Comparison of ENCODE assay signal across 24 mouse cellular contexts in the genomic region with DNA sequence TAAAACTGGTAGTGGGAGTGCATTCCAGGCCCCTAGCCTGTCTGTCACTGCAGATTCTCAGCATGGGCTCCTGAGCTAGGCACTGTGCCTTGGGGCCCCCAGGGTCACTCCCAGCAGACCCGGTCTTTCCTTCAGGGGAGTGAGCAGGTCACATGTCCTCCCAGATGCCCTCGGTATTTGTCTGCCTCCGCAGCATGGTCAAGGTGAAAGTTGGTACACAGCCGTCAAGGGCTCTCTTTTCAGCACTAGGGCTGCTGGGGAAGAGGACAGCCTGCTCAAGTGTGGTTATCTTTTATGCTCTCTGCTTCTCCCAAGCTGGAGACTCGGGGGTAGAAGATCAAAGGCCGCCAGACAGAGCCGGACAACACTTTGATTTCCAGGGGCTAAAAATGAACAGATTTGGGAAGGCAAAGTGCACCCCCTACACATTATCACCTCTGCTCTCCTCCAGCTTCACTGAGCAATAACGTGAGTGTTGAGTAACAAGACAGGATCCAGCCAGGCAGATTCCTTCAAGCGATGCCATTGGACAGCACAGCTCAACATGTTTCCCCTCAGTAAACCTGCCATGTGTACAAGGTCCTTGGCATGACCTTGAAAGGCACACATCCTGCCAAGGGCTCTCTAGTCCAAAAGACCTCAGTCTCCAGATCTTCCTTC.
A peak's percentile ranks its signal among the peaks of the same experiment; 100 is the strongest.
DNase-seq lines count a peak whose midpoint lies in the region; ATAC-seq and TF ChIP-seq lines count a peak whose summit lies in the region.
"Had no signal": no experiment of that assay in that cellular context is flagged by ENCODE, and none has a peak within 500 bp of the region (broad histone marks: within the 10 kb centered on the region; RNA-seq: fewer than 3 reads in every experiment).

No protein-coding gene starts in this region.

- no peak overlapping the region for H3K4me2 ChIP-seq in hindbrain, postnatal 0 days (ENCODE audit: low read depth, low read length)
- H3K4me2 ChIP-seq in hindbrain, embryonic 16.5 days (ENCODE audit: low read length), result no peak overlapping the region
- peak overlapping the region; percentile 8 for H3K4me2 ChIP-seq in heart, embryonic 13.5 days
- H3K4me2 ChIP-seq: embryonic facial prominence, embryonic 15.5 days; stomach, embryonic 15.5 days had no signal

- no peak for TF ChIP-seq CTCF in hindbrain, postnatal 0 days (IDR thresholded peaks at IDR 0.05; ENCODE audit: low read depth)

- no peaks in the 10 kb centered on the region for H3K36me3 ChIP-seq in hindbrain, postnatal 0 days (ENCODE audit: insufficient read depth, low read length)
- no peaks in the 10 kb centered on the region for H3K36me3 ChIP-seq in hindbrain, embryonic 16.5 days (ENCODE audit: control insufficient read depth, insufficient read depth, low read length)
- H3K36me3 ChIP-seq in heart, embryonic 13.5 days, result no peaks in the 10 kb centered on the region
- H3K36me3 ChIP-seq: embryonic facial prominence, embryonic 15.5 days; midbrain, embryonic 10.5 days; stomach, embryonic 15.5 days had no signal

- H3K4me1 ChIP-seq in hindbrain, postnatal 0 days (ENCODE audit: insufficient read depth, low read length), result no peaks in the 10 kb centered on the region
- no peaks in the 10 kb centered on the region for H3K4me1 ChIP-seq in hindbrain, embryonic 16.5 days (ENCODE audit: control insufficient read depth, insufficient read depth, low read depth, low read length)
- H3K4me1 ChIP-seq in heart, embryonic 13.5 days, result peaks cover 72% of the 10 kb centered on the region

- no peak for DNase-seq in hindbrain, postnatal 0 days (ENCODE audit: low spot score)
- DNase-seq in ovary, postnatal 36 days (ENCODE audit: low spot score), result peak; percentile 25
- no peak for DNase-seq in ovary, postnatal 14 days (ENCODE audit: low spot score)
- peak; percentile 38 for DNase-seq in heart, postnatal 4 days
- DNase-seq in right cerebral cortex, postnatal 36 days (ENCODE audit: low spot score in 2 of 2), result no peak
- no peak for DNase-seq in lung, adult 18-20 months
- DNase-seq: adrenal gland, adult 8-10 months; cerebellum, adult 2 months; cerebellum, postnatal 25 days; gastrocnemius, postnatal 25 days; kidney, adult 11 months; layer of hippocampus, adult 9-11 months; right cerebral cortex, postnatal 4 days; thymus, postnatal 25 days had no signal

- no peak overlapping the region for H3K9ac ChIP-seq in hindbrain, postnatal 0 days (replicated peaks; ENCODE audit: low read length)
- no peak overlapping the region for H3K9ac ChIP-seq in hindbrain, embryonic 16.5 days (ENCODE audit: low read depth, low read length)
- peak overlapping the region; percentile 59 for H3K9ac ChIP-seq in heart, embryonic 13.5 days
- H3K9ac ChIP-seq: embryonic facial prominence, embryonic 15.5 days; liver, embryonic 14.5 days; stomach, embryonic 15.5 days had no signal

- ATAC-seq in hindbrain, postnatal 0 days, result 0 out of 2 replicates have a peak, but pooled peaks have one; percentile 36
- ATAC-seq in hindbrain, embryonic 16.5 days, result no peak
- 0 out of 2 replicates have a peak, but pooled peaks have one; percentile 14 for ATAC-seq in heart, embryonic 13.5 days (ENCODE audit: extremely low read depth, insufficient number of reproducible peaks, low FRiP score, low TSS enrichment)
- ATAC-seq: forebrain, embryonic 16.5 days; lung, postnatal 0 days had no signal

- no peaks in the 10 kb centered on the region for H3K9me3 ChIP-seq in hindbrain, postnatal 0 days (ENCODE audit: low read length)
- no peaks in the 10 kb centered on the region for H3K9me3 ChIP-seq in hindbrain, embryonic 16.5 days (ENCODE audit: control insufficient read depth, low read length)
- no peaks in the 10 kb centered on the region for H3K9me3 ChIP-seq in heart, embryonic 13.5 days
- H3K9me3 ChIP-seq: embryonic facial prominence, embryonic 15.5 days; midbrain, embryonic 10.5 days; stomach, embryonic 15.5 days had no signal

- 0 out of 2 replicates have a peak, but pooled peaks cover 10% of the 10 kb centered on the region for H3K27me3 ChIP-seq in hindbrain, postnatal 0 days (ENCODE audit: insufficient read depth, low read length)
- peaks cover 8% of the 10 kb centered on the region for H3K27me3 ChIP-seq in hindbrain, embryonic 16.5 days (replicated peaks; ENCODE audit: control insufficient read depth, insufficient read depth, low read length)
- peaks cover 80% of the 10 kb centered on the region for H3K27me3 ChIP-seq in heart, embryonic 13.5 days (replicated peaks)
- H3K27me3 ChIP-seq: stomach, embryonic 15.5 days had no signal

- 57% methylated on average over 9 of the region's 9 CpGs for WGBS in hindbrain, postnatal 0 days
- 54% methylated on average over 9 of the region's 9 CpGs for WGBS in hindbrain, embryonic 16.5 days
- 22% methylated on average over 9 of the region's 9 CpGs for WGBS in heart, embryonic 13.5 days

- H3K27ac ChIP-seq in hindbrain, postnatal 0 days, result no peak overlapping the region
- no peak overlapping the region for H3K27ac ChIP-seq in hindbrain, embryonic 16.5 days (ENCODE audit: low read depth, low read length)
- H3K27ac ChIP-seq in heart, embryonic 13.5 days (replicated peaks), result peak overlapping the region; percentile 91
- H3K27ac ChIP-seq: embryonic facial prominence, embryonic 15.5 days; kidney, postnatal 0 days; left cerebral cortex, adult 2 months; liver, embryonic 14.5 days; midbrain, embryonic 10.5 days; stomach, embryonic 15.5 days had no signal

- H3K4me3 ChIP-seq in hindbrain, postnatal 0 days (ENCODE audit: low read length), result no peak overlapping the region
- no peak overlapping the region for H3K4me3 ChIP-seq in hindbrain, embryonic 16.5 days (ENCODE audit: low read length)
- H3K4me3 ChIP-seq in heart, embryonic 13.5 days, result no peak overlapping the region
- H3K4me3 ChIP-seq: embryonic facial prominence, embryonic 15.5 days; left cerebral cortex, adult 2 months; midbrain, embryonic 10.5 days; stomach, embryonic 15.5 days had no signal

Comparison
In these comparisons a context has a peak if more than half of its experiments do, and no peak if none do; other contexts are left out.
1. DNase-seq: peak in ovary, postnatal 36 days (single experiment) and heart, postnatal 4 days (single experiment); none in hindbrain, postnatal 0 days (single experiment), ovary, postnatal 14 days (single experiment), right cerebral cortex, postnatal 36 days (0 of 2) and lung, adult 18-20 months (0 of 2).